Mouse (Mus musculus) olfactory bulb, adult 2 months (tissue): Measurements from ENCODE around the gene Sec14l3.

Experiments used
- CTCF ChIP-seq: fragments of 200-500 bp; IDR thresholded peaks from 2 replicates; pipeline ENCODE4 v1.5.1; 2012; ENCODE audit warnings: low read depth, mild to moderate bottlenecking, low read length, moderate library complexity; ENCODE audit not compliant: insufficient read depth
- POLR2A ChIP-seq: fragments of 200-500 bp; IDR thresholded peaks from 2 replicates; pipeline ENCODE4 v1.6.1; 2012; ENCODE audit warnings: mild to moderate bottlenecking, low read depth, low read length, moderate library complexity; ENCODE audit not compliant: insufficient read depth

- TF ChIP-seq CTCF (peak; percentile 51; the same call in 1 of the 2 replicates), POLR2A (no peak)
Observed at GRCm38 (mm10) chr11:4053586-4053985, 11.1 kb upstream of the Sec14l3 start.
